Mouse (Mus musculus): Measurements from ENCODE around the gene Blm.

DNA sequence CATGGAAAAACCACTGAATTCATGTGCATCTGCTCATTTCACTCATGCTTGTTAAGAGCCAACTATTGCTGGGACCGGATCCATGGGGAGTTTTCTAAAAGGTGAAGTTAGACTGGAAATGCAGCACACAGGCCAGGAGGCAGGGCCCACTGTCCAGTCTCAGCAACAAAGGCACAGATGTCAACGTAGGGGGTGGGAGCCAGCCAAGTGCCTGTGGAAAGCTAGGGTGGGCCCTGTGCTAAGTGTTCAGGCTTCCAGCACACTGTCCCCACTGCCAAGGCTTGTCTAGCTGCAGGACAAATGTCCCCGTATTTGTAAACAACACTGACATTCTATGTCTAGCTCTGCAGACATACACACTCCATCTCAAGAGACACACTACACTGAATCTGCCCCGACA is 74.0 kb downstream of the Blm start:
- TF ChIP-seq CTCF (IDR thresholded peaks at IDR 0.05; ENCODE audit: extremely low read depth, insufficient read depth, insufficient read length, insufficient replicate concordance), result no peak
- TF ChIP-seq POLR2A (IDR thresholded peaks at IDR 0.05; ENCODE audit: low read depth, low read length), result no peak
